Mouse (Mus musculus) midbrain, embryonic 15.5 days (tissue): Measurements from ENCODE around the gene Gm3002. TPM values are rescaled to one million over a fixed set of nuclear protein-coding genes. Genes with fewer than 3 reads are reported as not detected.
"Not testable (repeated sequence)": the region's sequence is repeated elsewhere in the genome, so short reads cannot be mapped to it uniquely, and the experiment has no call there.

ENCODE experiments used
- ATAC-seq: fragments of 200-750 bp; cut with Nextera tagmentation; replicated peaks from 2 replicates; pipeline ENCODE4 v1.8.0; 2017; ENCODE audit warnings: moderate TSS enrichment
- H3K27ac ChIP-seq: fragments of 300-500 bp; sonication (generic); 2 replicates; pipeline ENCODE4 v1.5.1; 2015; ENCODE audit warnings: mild to moderate bottlenecking, inconsistent platforms
- H3K27me3 ChIP-seq: fragments of 300-500 bp; sonication (generic); replicated peaks from 2 replicates; pipeline ENCODE4 v1.6.1; 2015; ENCODE audit warnings: inconsistent platforms
- H3K36me3 ChIP-seq: fragments of 300-500 bp; sonication (generic); replicated peaks from 2 replicates; pipeline ENCODE4 v1.6.1; 2015; ENCODE audit warnings: inconsistent platforms
- H3K4me1 ChIP-seq: fragments of 300-500 bp; sonication (generic); 2 replicates; pipeline ENCODE4 v1.6.1; 2015; ENCODE audit warnings: inconsistent platforms
- H3K4me2 ChIP-seq: fragments of 300-500 bp; sonication (generic); 2 replicates; pipeline ENCODE4 v1.6.1; 2015; ENCODE audit warnings: inconsistent platforms, mild to moderate bottlenecking, moderate library complexity
- H3K4me3 ChIP-seq: fragments of 300-500 bp; sonication (generic); 2 replicates; pipeline ENCODE4 v1.5.1; 2015; ENCODE audit warnings: mild to moderate bottlenecking, inconsistent platforms
- H3K9ac ChIP-seq: fragments of 300-500 bp; sonication (generic); 2 replicates; pipeline ENCODE4 v1.6.1; 2015; ENCODE audit warnings: mild to moderate bottlenecking, inconsistent platforms
- H3K9me3 ChIP-seq: fragments of 300-500 bp; sonication (generic); 2 replicates; pipeline ENCODE4 v1.6.1; 2016; ENCODE audit warnings: inconsistent platforms
- WGBS: fragments of 180-500 bp; shearing (Covaris S2); methylation state at CpG from one replicate; pipeline ENCODE4 v1.1.7; 2015; ENCODE audit warnings: mixed read lengths; 5-methylcytosine and 5-hydroxymethylcytosine counted together
- polyA plus RNA-seq: library from polyadenylated mRNA; unstranded; fragments of >200 nt; fragmentation: Nextera tagmentation; extraction: Ambion mirVana; gene quantifications from 2 replicates; pipeline ENCODE4 v1.2.1, GENCODE M21; 2015

The Gm3002 gene
- polyA plus RNA-seq, result 4.3 and 5.2 TPM in 2 replicates

DNA sequence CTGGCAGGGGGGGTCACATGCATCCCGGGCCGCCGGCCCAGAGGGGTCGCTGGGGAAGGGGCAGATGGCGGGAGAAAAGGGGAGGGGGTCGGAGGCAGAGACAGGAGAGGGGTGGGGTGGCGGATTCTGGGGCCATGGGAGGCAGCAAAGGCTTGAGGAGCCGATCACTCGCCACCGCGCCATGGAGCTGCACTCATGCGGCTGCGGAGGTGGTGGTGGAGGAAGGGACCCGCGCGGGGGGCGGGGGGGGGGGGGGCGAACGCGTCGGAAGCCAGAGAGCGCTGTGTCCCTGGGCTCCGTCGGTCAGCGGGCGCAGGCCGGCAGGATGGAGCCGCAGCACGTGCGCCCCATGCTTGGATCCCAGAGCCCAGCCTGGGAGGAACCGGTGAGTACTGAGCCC is at the start of gene Gm3002:
TSS of gene Gm3002 (plus strand) at position 301 of the 400 bp plus-strand sequence.
- not testable (repeated sequence) for H3K27ac ChIP-seq, H3K9ac ChIP-seq, H3K4me2 ChIP-seq, H3K4me1 ChIP-seq, H3K36me3 ChIP-seq, H3K9me3 ChIP-seq, H3K4me3 ChIP-seq, ATAC-seq, H3K27me3 ChIP-seq
- no CpG with 5 or more reads among the region's 31 CpGs for WGBS

DNA sequence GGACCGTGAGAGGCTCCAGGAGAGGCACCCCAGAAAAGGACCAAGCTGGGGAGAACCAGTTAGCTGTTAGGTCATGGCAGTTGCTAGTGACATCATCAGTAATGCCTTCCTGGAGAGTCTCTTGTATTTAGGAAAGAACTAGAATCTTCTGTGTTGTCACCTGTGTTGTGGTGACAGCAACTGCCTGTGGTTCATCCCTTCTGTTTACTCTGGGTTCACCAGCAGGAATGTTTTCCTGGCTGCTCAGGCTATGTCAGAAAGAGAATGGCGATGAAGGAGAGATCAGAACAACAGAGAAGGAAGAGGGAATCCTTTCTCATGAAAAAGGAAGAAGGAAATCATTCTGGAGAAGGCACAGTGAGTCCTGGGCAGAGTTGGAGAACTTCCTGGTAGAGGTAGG is 36.1 kb downstream of the Gm3002 start, which contains the start of gene Gm3033:
TSS of gene Gm3033 (plus strand) at position 301 of the 400 bp plus-strand sequence.
- WGBS, result no CpG with 5 or more reads among the region's 2 CpGs

DNA sequence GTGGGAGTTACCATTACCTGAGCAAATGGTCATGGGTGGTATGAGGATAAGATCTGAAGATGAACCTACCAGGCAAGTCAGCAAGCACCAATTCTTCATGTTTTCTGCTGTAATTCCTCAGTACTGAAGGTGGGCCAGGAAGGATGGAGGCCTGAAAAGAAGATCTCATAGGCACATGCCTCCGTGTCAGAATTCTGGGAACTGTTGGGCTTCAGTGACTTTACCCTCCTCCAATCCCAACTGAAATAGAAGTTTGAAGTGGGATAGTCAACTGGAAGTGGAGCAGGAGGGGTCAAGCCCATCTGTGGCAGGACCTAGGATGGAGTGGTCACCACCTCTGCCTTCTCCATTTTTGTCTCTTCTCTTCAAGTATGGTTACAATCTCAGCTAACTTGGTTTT is 74.0 kb downstream of the Gm3002 start, which contains the start of gene Gm2916:
TSS of gene Gm2916 (plus strand) at position 301 of the 400 bp plus-strand sequence.
- not testable (repeated sequence) for ATAC-seq
- WGBS, result no CpG with 5 or more reads among the region's 1 CpGs

More for the DNA sequence above, 36.1 kb downstream of the Gm3002 start, which contains the start of gene Gm3033:
- H3K4me3 ChIP-seq, ATAC-seq, H3K27me3 ChIP-seq, H3K9me3 ChIP-seq, H3K36me3 ChIP-seq, H3K4me1 ChIP-seq, H3K27ac ChIP-seq, H3K4me2 ChIP-seq, H3K9ac ChIP-seq: not testable (repeated sequence)

DNA sequence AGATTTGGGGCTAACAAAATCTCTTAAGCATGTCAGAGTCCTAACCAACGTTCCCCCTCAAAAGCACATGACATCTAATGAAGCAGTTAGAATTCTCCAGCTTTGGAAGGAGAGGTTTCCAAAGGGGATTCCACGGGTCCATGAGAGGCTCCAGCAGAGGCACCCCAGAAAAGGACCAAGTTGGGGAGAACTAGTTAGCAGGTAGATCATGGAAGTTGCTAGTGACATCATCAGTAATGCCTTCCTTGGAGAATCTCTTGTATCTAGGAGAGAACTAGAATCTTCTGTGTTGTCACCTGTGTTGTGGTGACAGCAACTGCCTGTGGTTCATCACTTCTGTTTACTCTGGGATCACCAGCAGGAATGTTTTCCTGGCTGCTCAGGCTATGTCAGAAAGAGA is 121.6 kb downstream of the Gm3002 start, which contains the start of gene Gm3029:
TSS of gene Gm3029 (plus strand) at position 301 of the 400 bp plus-strand sequence.
- H3K4me1 ChIP-seq, ATAC-seq, H3K36me3 ChIP-seq, H3K27ac ChIP-seq, H3K4me3 ChIP-seq, H3K9ac ChIP-seq, H3K4me2 ChIP-seq, H3K9me3 ChIP-seq, H3K27me3 ChIP-seq: not testable (repeated sequence)
- WGBS, result 82% methylated on average over 1 of the region's 2 CpGs

More for the DNA sequence above, 74.0 kb downstream of the Gm3002 start, which contains the start of gene Gm2916:
- H3K36me3 ChIP-seq, H3K27me3 ChIP-seq, H3K4me2 ChIP-seq, H3K4me3 ChIP-seq, H3K4me1 ChIP-seq, H3K27ac ChIP-seq, H3K9ac ChIP-seq, H3K9me3 ChIP-seq: not testable (repeated sequence)

DNA sequence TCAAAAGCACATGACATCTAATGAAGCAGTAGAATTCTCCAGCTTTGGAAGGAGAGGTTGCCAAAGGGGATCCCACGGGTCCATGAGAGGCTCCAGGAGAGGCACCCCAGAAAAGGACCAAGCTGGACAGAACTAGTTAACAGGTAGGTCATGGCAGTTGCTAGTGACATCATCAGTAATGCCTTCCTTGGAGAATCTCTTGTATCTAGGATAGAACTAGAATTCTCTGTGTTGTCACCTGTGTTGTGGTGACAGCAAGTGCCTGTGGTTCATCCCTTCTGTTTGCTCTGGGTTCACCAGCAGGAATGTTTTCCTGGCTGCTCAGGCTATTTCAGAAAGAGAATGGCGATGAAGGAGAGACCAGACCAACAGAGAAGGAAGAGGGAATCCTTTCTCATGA is 153.4 kb downstream of the Gm3002 start, which contains the start of gene Gm3095:
TSS of gene Gm3095 (plus strand) at position 301 of the 400 bp plus-strand sequence.
- H3K9ac ChIP-seq, H3K4me1 ChIP-seq, H3K27ac ChIP-seq, H3K36me3 ChIP-seq, H3K27me3 ChIP-seq, H3K4me3 ChIP-seq, ATAC-seq, H3K9me3 ChIP-seq, H3K4me2 ChIP-seq: not testable (repeated sequence)
- no CpG with 5 or more reads among the region's 2 CpGs for whole genome bisulfite sequencing

DNA sequence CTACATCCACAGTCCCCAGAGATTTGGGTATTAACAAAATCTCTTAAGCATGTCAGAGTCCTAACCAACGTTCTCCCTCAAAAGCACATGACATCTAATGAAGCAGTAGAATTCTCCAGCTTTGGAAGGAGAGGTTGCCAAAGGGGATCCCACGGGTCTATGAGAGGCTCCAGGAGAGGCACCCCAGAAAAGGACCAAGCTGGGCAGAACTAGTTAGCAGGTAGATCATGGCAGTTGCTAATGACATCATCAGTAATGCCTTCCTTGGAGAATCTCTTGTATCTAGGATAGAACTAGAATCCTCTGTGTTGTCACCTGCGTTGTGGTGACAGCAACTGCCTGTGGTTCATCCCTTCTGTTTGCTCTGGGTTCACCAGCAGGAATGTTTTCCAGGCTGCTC is 188.2 kb downstream of the Gm3002 start, which contains the start of gene Gm3099:
TSS of gene Gm3099 (plus strand) at position 301 of the 400 bp plus-strand sequence.
- H3K4me3 ChIP-seq, H3K36me3 ChIP-seq, H3K4me2 ChIP-seq, H3K4me1 ChIP-seq, H3K9me3 ChIP-seq, ATAC-seq, H3K9ac ChIP-seq, H3K27me3 ChIP-seq, H3K27ac ChIP-seq: not testable (repeated sequence)
- WGBS, result 80% methylated on average over 1 of the region's 3 CpGs

Other genes with a start within 250 kb of the Gm3002 start
- gene Gm3012, start 175.6 kb upstream of the Gm3002 start, polyA plus RNA-seq, result not detected in 2 replicates
- 17.4 and 20.3 TPM in 2 replicates for gene Gm3020, start 158.0 kb upstream of the Gm3002 start, polyA plus RNA-seq
- not detected in 2 replicates for gene Gm3043, start 121.3 kb upstream of the Gm3002 start, polyA plus RNA-seq
- gene Gm3033, start 36.2 kb downstream of the Gm3002 start, polyA plus RNA-seq, result 0.41 TPM in 1 of 2 replicates, not detected in the other
- gene Gm2916, start 74.1 kb downstream of the Gm3002 start, polyA plus RNA-seq, result not detected in 2 replicates
- gene Gm3029, start 121.7 kb downstream of the Gm3002 start, polyA plus RNA-seq, result not detected in 2 replicates
- 0.75 and 2.6 TPM in 2 replicates for gene Gm3095, start 153.5 kb downstream of the Gm3002 start, polyA plus RNA-seq
- gene Gm3099, start 188.3 kb downstream of the Gm3002 start, polyA plus RNA-seq, result not detected in 2 replicates
- 3.5 and 4.3 TPM in 2 replicates for gene Gm5796, start 213.9 kb downstream of the Gm3002 start, polyA plus RNA-seq